ENCODE assay signal across 19 mouse cellular contexts in genomic region chr1:111660950-111661349, GRCm38 (mm10).
A peak's percentile ranks its signal among the peaks of the same experiment; 100 is the strongest.
DNase-seq lines count a peak whose midpoint lies in the region; ATAC-seq lines count a peak whose summit lies in the region.
"Had no signal": no experiment of that assay in that cellular context is flagged by ENCODE, and none has a peak within 500 bp of the region (broad histone marks: within the 10 kb centered on the region; RNA-seq: fewer than 3 reads in every experiment).

No protein-coding gene starts in this region.

- H3K9ac ChIP-seq in forebrain, embryonic 12.5 days: no peak overlapping the region
- H3K9ac ChIP-seq in forebrain, embryonic 14.5 days (ENCODE audit: low read length): no peak overlapping the region
- no peak overlapping the region for H3K9ac ChIP-seq in hindbrain, embryonic 12.5 days
- H3K9ac ChIP-seq in midbrain, embryonic 15.5 days: no peak overlapping the region
- H3K9ac ChIP-seq: embryonic facial prominence, embryonic 15.5 days; heart, embryonic 12.5 days; hindbrain, embryonic 15.5 days had no signal

- DNase-seq in forebrain, embryonic 14.5 days (ENCODE audit: low spot score): no peak
- DNase-seq in hindbrain, embryonic 10.5 days (ENCODE audit: low spot score): no peak
- no peak for DNase-seq in midbrain, embryonic 10.5 days (ENCODE audit: low spot score)
- DNase-seq in thymus, postnatal 10 days (ENCODE audit: low spot score in 2 of 2): no peak
- DNase-seq: cerebellum, adult 11-12 months; gastrocnemius, adult 2 months; gastrocnemius, postnatal 25 days had no signal

- no peak overlapping the region for H3K4me3 ChIP-seq in forebrain, embryonic 12.5 days (replicated peaks)
- H3K4me3 ChIP-seq in forebrain, embryonic 14.5 days (ENCODE audit: low read depth, low read length): no peak overlapping the region
- H3K4me3 ChIP-seq in hindbrain, embryonic 12.5 days: no peak overlapping the region
- H3K4me3 ChIP-seq in hindbrain, embryonic 10.5 days: no peak overlapping the region
- no peak overlapping the region for H3K4me3 ChIP-seq in midbrain, embryonic 15.5 days
- no peak overlapping the region for H3K4me3 ChIP-seq in midbrain, embryonic 10.5 days
- H3K4me3 ChIP-seq: embryonic facial prominence, embryonic 15.5 days; erythroblast, embryonic 14.5 days; gastrocnemius, adult 2 months; heart, embryonic 12.5 days; hindbrain, embryonic 15.5 days had no signal

- no peak overlapping the region for H3K4me2 ChIP-seq in forebrain, embryonic 12.5 days
- H3K4me2 ChIP-seq in forebrain, embryonic 14.5 days (ENCODE audit: low read length): no peak overlapping the region
- no peak overlapping the region for H3K4me2 ChIP-seq in hindbrain, embryonic 12.5 days (replicated peaks)
- no peak overlapping the region for H3K4me2 ChIP-seq in midbrain, embryonic 15.5 days
- H3K4me2 ChIP-seq: embryonic facial prominence, embryonic 15.5 days; heart, embryonic 12.5 days; hindbrain, embryonic 15.5 days had no signal

- WGBS in forebrain, embryonic 12.5 days: 89% methylated on average over 1 of the region's 1 CpGs
- 91% methylated on average over 1 of the region's 1 CpGs for WGBS in forebrain, embryonic 14.5 days
- WGBS in hindbrain, embryonic 12.5 days: 94% methylated on average over 1 of the region's 1 CpGs
- 87% methylated on average over 1 of the region's 1 CpGs for WGBS in hindbrain, embryonic 10.5 days
- 88% methylated on average over 1 of the region's 1 CpGs for WGBS in midbrain, embryonic 15.5 days
- 82% methylated on average over 1 of the region's 1 CpGs for WGBS in midbrain, embryonic 10.5 days

- no peaks in the 10 kb centered on the region for H3K9me3 ChIP-seq in forebrain, embryonic 12.5 days
- no peaks in the 10 kb centered on the region for H3K9me3 ChIP-seq in forebrain, embryonic 14.5 days (replicated peaks; ENCODE audit: control insufficient read depth, low read length)
- H3K9me3 ChIP-seq in hindbrain, embryonic 12.5 days (replicated peaks): no peaks in the 10 kb centered on the region
- H3K9me3 ChIP-seq in hindbrain, embryonic 10.5 days: no peaks in the 10 kb centered on the region
- no peaks in the 10 kb centered on the region for H3K9me3 ChIP-seq in midbrain, embryonic 15.5 days
- H3K9me3 ChIP-seq in midbrain, embryonic 10.5 days (replicated peaks): no peaks in the 10 kb centered on the region
- H3K9me3 ChIP-seq: embryonic facial prominence, embryonic 15.5 days; heart, embryonic 12.5 days; hindbrain, embryonic 15.5 days had no signal

- H3K27ac ChIP-seq in forebrain, embryonic 12.5 days: no peak overlapping the region
- H3K27ac ChIP-seq in forebrain, embryonic 14.5 days (ENCODE audit: low read depth, low read length): no peak overlapping the region
- no peak overlapping the region for H3K27ac ChIP-seq in hindbrain, embryonic 12.5 days
- H3K27ac ChIP-seq in hindbrain, embryonic 10.5 days: no peak overlapping the region
- no peak overlapping the region for H3K27ac ChIP-seq in midbrain, embryonic 15.5 days
- no peak overlapping the region for H3K27ac ChIP-seq in midbrain, embryonic 10.5 days (replicated peaks)
- H3K27ac ChIP-seq: embryonic facial prominence, embryonic 15.5 days; gastrocnemius, adult 2 months; hindbrain, embryonic 15.5 days had no signal

- H3K27me3 ChIP-seq in forebrain, embryonic 12.5 days: no peaks in the 10 kb centered on the region
- H3K27me3 ChIP-seq in forebrain, embryonic 14.5 days (replicated peaks; ENCODE audit: control insufficient read depth, insufficient read depth, low read length): no peaks in the 10 kb centered on the region
- H3K27me3 ChIP-seq in hindbrain, embryonic 12.5 days: no peaks in the 10 kb centered on the region
- no peaks in the 10 kb centered on the region for H3K27me3 ChIP-seq in hindbrain, embryonic 10.5 days (ENCODE audit: insufficient read depth, poor library complexity, severe bottlenecking)
- H3K27me3 ChIP-seq in midbrain, embryonic 15.5 days (replicated peaks): no peaks in the 10 kb centered on the region
- no peaks in the 10 kb centered on the region for H3K27me3 ChIP-seq in midbrain, embryonic 10.5 days (ENCODE audit: low read depth, poor library complexity, severe bottlenecking)
- H3K27me3 ChIP-seq: CH12.LX; embryonic facial prominence, embryonic 15.5 days; heart, embryonic 12.5 days; hindbrain, embryonic 15.5 days; Patski had no signal

- H3K4me1 ChIP-seq in forebrain, embryonic 12.5 days: no peaks in the 10 kb centered on the region
- no peaks in the 10 kb centered on the region for H3K4me1 ChIP-seq in forebrain, embryonic 14.5 days (ENCODE audit: control insufficient read depth, insufficient read depth, low read length)
- no peaks in the 10 kb centered on the region for H3K4me1 ChIP-seq in hindbrain, embryonic 12.5 days
- no peaks in the 10 kb centered on the region for H3K4me1 ChIP-seq in hindbrain, embryonic 10.5 days (replicated peaks)
- no peaks in the 10 kb centered on the region for H3K4me1 ChIP-seq in midbrain, embryonic 15.5 days
- H3K4me1 ChIP-seq in midbrain, embryonic 10.5 days: no peaks in the 10 kb centered on the region
- H3K4me1 ChIP-seq: embryonic facial prominence, embryonic 15.5 days; heart, embryonic 12.5 days; hindbrain, embryonic 15.5 days had no signal

- peak; percentile 67; the same call in 1 of the 2 replicates for ATAC-seq in forebrain, embryonic 12.5 days (ENCODE audit: low FRiP score)
- ATAC-seq in forebrain, embryonic 14.5 days: no peak
- 0 out of 2 replicates have a peak, but pooled peaks have one; percentile 32 for ATAC-seq in hindbrain, embryonic 12.5 days (ENCODE audit: low FRiP score)
- ATAC-seq in midbrain, embryonic 15.5 days (replicated peaks): 0 out of 2 replicates have a peak, but pooled peaks have one; percentile 42
- ATAC-seq: activated CD4-positive, CD25-positive, alpha-beta regulatory T cell, adult 4 months; inflammation-experienced regulatory T-cells, adult 6 months; intestine, postnatal 0 days; Patski had no signal

- H3K36me3 ChIP-seq in forebrain, embryonic 12.5 days (replicated peaks): no peaks in the 10 kb centered on the region
- no peaks in the 10 kb centered on the region for H3K36me3 ChIP-seq in forebrain, embryonic 14.5 days (ENCODE audit: control insufficient read depth, insufficient read depth, low read length)
- H3K36me3 ChIP-seq in hindbrain, embryonic 12.5 days: no peaks in the 10 kb centered on the region
- no peaks in the 10 kb centered on the region for H3K36me3 ChIP-seq in hindbrain, embryonic 10.5 days
- H3K36me3 ChIP-seq in midbrain, embryonic 15.5 days (replicated peaks): no peaks in the 10 kb centered on the region
- no peaks in the 10 kb centered on the region for H3K36me3 ChIP-seq in midbrain, embryonic 10.5 days
- H3K36me3 ChIP-seq: embryonic facial prominence, embryonic 15.5 days; heart, embryonic 12.5 days; hindbrain, embryonic 15.5 days had no signal
